Mouse (Mus musculus): ENCODE measurements around the gene P3h4.

P3h4 gene

GRCm38 (mm10) chr11:100394353-100395074 is 20.1 kb downstream of the P3h4 start:
- in situ Hi-C loops (cut with MboI; ENCODE audit: unreplicated experiment in 2 of 2) = no loop called here

DNA sequence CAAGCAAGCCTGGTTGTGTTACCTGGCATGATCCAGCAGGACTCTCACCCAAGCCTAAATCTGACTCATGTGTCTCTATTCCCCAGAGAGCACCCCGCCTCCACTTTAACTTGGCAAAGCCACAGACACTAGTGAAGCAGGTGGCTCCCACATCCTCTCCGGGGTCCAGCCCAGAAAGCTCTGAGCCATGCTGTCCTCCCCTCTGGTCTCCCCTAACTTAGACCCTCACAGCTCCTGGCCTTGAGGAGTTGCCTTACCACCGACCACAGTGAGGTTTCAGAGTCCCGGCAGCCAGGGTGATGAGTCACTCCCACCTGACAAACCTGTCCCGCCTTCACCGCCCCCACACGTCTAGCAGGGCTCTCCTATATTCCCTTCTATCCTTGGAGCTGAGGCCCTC is 20.9 kb downstream of the P3h4 start:
- in situ Hi-C loops (cut with MboI; ENCODE audit: unreplicated experiment in 2 of 2) = no loop called here

GRCm38 (mm10) chr11:100392958-100393357 is 21.7 kb downstream of the P3h4 start:
- in situ Hi-C loops (cut with MboI; ENCODE audit: unreplicated experiment in 2 of 2) = no loop called here

DNA sequence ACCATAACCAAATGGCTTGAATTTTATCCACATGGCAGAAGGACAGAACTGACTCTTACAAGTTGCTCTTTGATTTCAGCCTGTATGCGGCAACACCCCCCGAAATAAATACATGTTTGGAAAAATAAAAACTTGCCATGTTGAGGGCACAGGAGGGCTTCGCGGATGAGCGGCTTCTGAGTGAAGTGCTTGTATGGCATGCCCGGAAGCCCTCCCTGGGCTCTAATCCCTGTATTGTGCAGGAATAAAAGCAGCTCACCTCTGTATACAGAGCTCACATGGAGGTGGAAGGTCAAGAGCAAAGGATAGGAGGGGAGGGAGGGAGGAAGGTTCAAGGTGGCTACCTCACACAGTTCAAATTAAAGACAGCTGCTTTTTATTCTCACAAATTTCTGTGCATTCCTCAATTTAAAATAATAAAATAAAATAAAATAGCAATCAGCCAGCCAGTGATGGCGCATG is 22.7 kb downstream of the P3h4 start:
- in situ Hi-C loops (cut with MboI; ENCODE audit: unreplicated experiment in 2 of 2) = no loop called here

GRCm38 (mm10) chr11:100391081-100391883 is 23.4 kb downstream of the P3h4 start:
- in situ Hi-C loops (cut with MboI; ENCODE audit: unreplicated experiment in 2 of 2) = no loop called here

GRCm38 (mm10) chr11:100389931-100390445 is 24.6 kb downstream of the P3h4 start:
- in situ Hi-C loops (cut with MboI; ENCODE audit: unreplicated experiment in 2 of 2) = no loop called here

DNA sequence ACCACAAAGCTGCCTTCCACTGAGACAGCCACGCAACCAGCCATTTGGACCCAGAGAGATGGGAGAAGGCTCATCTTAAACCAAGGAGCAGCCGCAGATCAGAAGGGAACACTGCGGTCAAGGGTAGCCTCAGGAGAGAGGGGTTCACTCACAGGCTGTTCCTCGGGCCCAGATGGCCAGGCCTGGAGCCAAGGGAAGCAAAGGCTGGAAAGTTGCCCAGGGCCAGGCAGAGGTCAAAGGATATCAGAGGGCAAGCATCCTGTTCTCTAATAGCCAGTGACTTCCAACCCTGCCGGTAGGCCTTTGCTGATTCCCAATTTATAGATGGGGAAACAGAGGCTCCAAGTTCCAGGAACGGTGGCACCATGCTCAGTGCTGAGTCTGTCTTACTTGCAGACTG is 26.0 kb downstream of the P3h4 start:
- in situ Hi-C loops (cut with MboI; ENCODE audit: unreplicated experiment in 2 of 2) = no loop called here

- in situ Hi-C loops (cut with MboI; ENCODE audit: unreplicated experiment in 2 of 2) = no loop called here
These were observed 26.9 kb downstream of the P3h4 start for GRCm38 (mm10) chr11:100387589-100388375.

- in situ Hi-C loops (cut with MboI; ENCODE audit: unreplicated experiment in 2 of 2) = no loop called here
These were observed 27.5 kb downstream of the P3h4 start for GRCm38 (mm10) chr11:100387111-100387510.

- in situ Hi-C loops (cut with MboI; ENCODE audit: unreplicated experiment in 2 of 2) = no loop called here
These were observed 28.1 kb downstream of the P3h4 start for GRCm38 (mm10) chr11:100386586-100386985.

DNA sequence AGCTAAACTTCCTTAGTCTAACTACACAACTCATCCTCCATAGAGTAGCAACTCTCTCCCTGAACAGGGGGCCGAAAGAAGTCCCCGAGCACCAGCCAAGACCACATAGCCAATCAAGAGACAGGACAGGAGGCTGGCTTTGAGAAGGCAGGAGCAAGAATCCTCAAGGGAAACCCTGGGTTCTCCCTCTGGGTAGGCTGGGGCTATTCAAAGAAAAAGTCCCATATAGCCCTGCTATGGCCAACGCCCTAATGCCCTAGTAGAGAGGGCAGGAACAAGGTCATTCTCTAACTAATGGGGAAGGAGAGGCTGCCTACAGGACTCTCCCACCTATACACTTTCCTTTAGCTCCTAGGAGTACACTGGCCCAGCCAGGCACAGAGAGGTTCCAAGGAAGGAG is 29.6 kb downstream of the P3h4 start:
- in situ Hi-C loops (cut with MboI; ENCODE audit: unreplicated experiment in 2 of 2) = no loop called here

DNA sequence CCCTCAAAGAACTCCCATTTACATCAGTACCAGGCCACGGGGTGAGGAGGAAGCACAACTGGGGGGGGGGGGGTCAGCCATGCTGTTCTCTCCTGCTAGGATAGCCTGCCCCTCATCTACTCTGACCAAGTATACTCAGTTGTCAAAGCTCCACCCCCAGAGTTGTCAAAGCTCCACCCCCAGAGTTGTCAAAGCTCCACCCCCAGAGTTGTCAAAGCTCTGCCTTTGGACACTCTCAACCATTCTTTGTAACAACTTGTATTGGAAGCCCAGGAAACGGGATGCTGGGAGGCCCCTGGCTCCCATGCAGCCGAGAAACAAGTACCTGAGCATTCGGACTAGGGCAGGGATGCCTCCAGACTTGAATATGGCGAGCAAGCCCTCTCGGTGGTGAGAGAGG is 32.0 kb downstream of the P3h4 start:
- in situ Hi-C loops (cut with MboI; ENCODE audit: unreplicated experiment in 2 of 2) = no loop called here

DNA sequence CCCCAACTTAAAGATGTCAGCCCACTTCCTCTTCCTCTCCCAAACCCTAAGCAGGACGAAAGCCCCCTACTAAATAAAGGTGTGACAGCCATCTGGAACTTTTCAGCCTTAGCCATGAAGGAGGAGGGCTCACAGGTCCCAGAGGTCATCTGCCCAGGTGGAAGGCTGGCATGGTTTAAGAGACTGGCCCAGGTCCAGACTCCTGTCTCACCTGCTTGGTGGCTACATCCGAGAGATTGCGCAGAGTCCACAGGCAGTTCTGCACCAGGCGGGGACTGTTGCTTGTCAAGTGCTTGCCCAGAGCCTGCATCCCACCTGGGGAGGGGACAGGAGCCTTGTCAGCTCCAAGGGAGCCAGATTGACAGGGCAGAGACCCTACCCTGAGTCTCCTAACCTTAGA is 35.3 kb downstream of the P3h4 start:
- in situ Hi-C loops (cut with MboI; ENCODE audit: unreplicated experiment in 2 of 2) = no loop called here

DNA sequence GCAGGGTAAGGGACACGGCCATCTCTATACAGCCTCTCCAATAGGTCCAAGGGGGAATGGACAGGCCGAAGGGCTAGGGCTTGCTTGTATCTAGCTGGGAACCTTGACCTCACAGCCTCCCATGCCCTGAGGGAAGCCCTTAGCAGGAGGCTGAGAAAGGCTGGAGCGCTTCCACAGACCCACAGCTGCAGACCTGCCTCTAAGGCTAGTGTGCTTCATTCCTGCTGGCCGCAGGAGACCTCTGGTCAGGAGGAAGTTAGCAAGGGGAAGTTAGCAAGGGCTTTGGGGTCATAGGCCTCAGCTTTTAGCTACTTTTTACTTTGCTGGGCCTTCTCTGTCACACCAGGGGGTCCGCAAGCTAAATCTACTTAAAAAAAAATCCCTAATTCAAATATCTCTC is 36.2 kb downstream of the P3h4 start:
- in situ Hi-C loops (cut with MboI; ENCODE audit: unreplicated experiment in 2 of 2) = no loop called here

- in situ Hi-C loops (cut with MboI; ENCODE audit: unreplicated experiment in 2 of 2) = no loop called here
These were observed 36.6 kb downstream of the P3h4 start for GRCm38 (mm10) chr11:100377989-100378388.

GRCm38 (mm10) chr11:100376746-100377389 is 37.8 kb downstream of the P3h4 start:
- in situ Hi-C loops (cut with MboI; ENCODE audit: unreplicated experiment in 2 of 2) = no loop called here

- in situ Hi-C loops (cut with MboI; ENCODE audit: unreplicated experiment in 2 of 2) = no loop called here
These were observed 38.6 kb downstream of the P3h4 start for GRCm38 (mm10) chr11:100376005-100376404.

DNA sequence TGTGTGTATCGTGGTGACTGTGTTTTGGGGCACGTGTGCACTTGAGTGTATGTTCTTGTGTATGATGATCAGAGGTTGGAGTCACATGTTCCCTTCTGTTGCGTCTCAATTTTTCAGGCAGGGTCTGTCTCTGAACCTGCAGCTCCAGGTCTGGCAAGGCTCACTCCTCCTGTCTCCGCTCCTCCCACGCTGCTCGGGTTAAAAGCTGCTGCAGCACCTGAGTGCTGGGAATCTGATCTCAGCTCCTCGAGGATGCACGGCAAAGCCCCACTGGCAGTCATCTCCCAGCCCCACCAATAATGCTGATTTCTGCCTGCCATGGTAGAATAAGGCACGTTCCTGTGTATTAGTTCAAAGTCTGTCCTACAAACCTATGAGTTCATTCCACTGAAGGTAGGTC is 39.5 kb downstream of the P3h4 start:
- in situ Hi-C loops (cut with MboI; ENCODE audit: unreplicated experiment in 2 of 2) = no loop called here

- in situ Hi-C loops (cut with MboI; ENCODE audit: unreplicated experiment in 2 of 2) = loop anchor here (25.0 kb wide), 1 partner anchor 815 kb away; the partner anchor contains the start of gene Ccr10 (in 2 of the 2)
These were observed 42.6 kb downstream of the P3h4 start for GRCm38 (mm10) chr11:100371981-100372558.

DNA sequence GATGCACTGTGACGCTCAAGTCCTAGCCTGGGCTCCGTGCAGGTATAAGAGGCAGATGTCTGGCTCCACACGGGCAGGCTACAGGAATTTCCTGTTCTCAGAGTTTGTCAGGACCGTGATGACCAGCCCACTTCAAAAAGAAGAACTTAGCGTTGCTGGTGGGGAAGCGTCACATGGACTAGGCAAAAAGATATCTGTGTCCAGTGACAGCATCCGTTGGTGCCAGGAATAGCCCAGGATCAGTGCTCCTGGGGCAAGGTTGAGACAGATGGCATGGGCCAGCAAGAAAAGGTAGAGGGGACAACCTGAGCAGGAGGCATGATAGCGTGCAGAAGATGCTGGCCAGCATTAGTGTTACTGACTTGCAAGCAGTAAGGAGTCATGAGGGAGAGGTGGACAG is 44.8 kb downstream of the P3h4 start:
- in situ Hi-C loops (cut with MboI; ENCODE audit: unreplicated experiment in 2 of 2) = loop anchor here (5.0 to 25.0 kb wide), 4 partner anchors 37 to 817 kb away; partner anchors contain the start of gene Ccr10 (in 2 of the 2)

Data from v-Abl transformed pro-B cells (cell line).